Mouse (Mus musculus) kidney, embryonic 15.5 days (tissue): ENCODE measurements around the gene Lrrc8c. TPM values are rescaled to one million over a fixed set of nuclear protein-coding genes. Genes with fewer than 3 reads are reported as not detected.

Experiments used
- ATAC-seq: fragments of 200-750 bp; cut with Nextera tagmentation; replicated peaks from 2 replicates; pipeline ENCODE4 v1.8.0; 2017; ENCODE audit warnings: moderate TSS enrichment; ENCODE audit not compliant: low FRiP score
- H3K27ac ChIP-seq: fragments of 300-500 bp; sonication (generic); 2 replicates; pipeline ENCODE4 v1.5.1; 2015; ENCODE audit warnings: mild to moderate bottlenecking, inconsistent platforms
- H3K27me3 ChIP-seq: fragments of 300-500 bp; sonication (generic); 2 replicates; pipeline ENCODE4 v1.6.1; 2015; ENCODE audit warnings: inconsistent platforms
- H3K36me3 ChIP-seq: fragments of 300-500 bp; sonication (generic); 2 replicates; pipeline ENCODE4 v1.6.1; 2015; ENCODE audit warnings: inconsistent platforms
- H3K4me1 ChIP-seq: fragments of 300-500 bp; sonication (generic); 2 replicates; pipeline ENCODE4 v1.6.1; 2015; ENCODE audit warnings: inconsistent platforms
- H3K4me2 ChIP-seq: fragments of 300-500 bp; sonication (generic); 2 replicates; pipeline ENCODE4 v1.6.1; 2015; ENCODE audit warnings: moderate library complexity, mild to moderate bottlenecking, inconsistent platforms
- H3K4me3 ChIP-seq: fragments of 300-500 bp; sonication (generic); replicated peaks from 2 replicates; pipeline ENCODE4 v1.5.1; 2015; ENCODE audit warnings: mild to moderate bottlenecking, inconsistent platforms
- H3K9ac ChIP-seq: fragments of 300-500 bp; sonication (generic); 2 replicates; pipeline ENCODE4 v1.6.1; 2015; ENCODE audit warnings: mild to moderate bottlenecking, inconsistent platforms
- H3K9me3 ChIP-seq: fragments of 300-500 bp; sonication (generic); replicated peaks from 2 replicates; pipeline ENCODE4 v1.6.1; 2016; ENCODE audit warnings: inconsistent platforms
- WGBS: fragments of 180-500 bp; shearing (Covaris S2); methylation state at CpG from one replicate; pipeline ENCODE4 v1.1.7; 2015; ENCODE audit warnings: mixed read lengths; 5-methylcytosine and 5-hydroxymethylcytosine counted together
- polyA plus RNA-seq: library from polyadenylated mRNA; unstranded; fragments of >200 nt; fragmentation: Nextera tagmentation; extraction: Ambion mirVana; gene quantifications from 2 replicates; pipeline ENCODE4 v1.2.1, GENCODE M21; 2015

Gene Lrrc8c
- polyA plus RNA-seq, 1 experiment from 2014 or later, result 18.4 TPM

DNA sequence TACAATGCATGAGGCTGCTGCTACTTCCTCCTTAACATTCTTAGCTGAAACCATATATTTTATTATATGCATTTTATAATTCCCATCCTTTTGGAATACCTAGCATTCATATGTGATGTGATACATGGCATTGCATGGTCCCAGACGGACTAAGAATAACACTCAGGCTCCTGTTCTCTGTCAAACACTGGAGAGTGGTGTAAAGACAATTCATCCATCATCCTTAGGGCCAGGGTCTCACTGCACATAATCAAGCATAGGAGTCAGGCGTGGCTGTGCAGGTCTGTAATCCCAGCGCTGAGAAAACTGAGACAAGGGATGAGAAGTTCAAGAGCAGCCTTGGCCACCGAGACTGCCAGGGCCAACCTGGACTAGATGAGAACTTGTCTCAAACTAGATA is 69.5 kb downstream of the Lrrc8c start:
- H3K9me3 ChIP-seq, result no peaks in the 10 kb centered on the region
- no peak overlapping the region for H3K4me2 ChIP-seq
- 76% methylated on average over 4 of the region's 4 CpGs for WGBS
- H3K4me1 ChIP-seq, result peaks cover 17% of the 10 kb centered on the region
- no peaks in the 10 kb centered on the region for H3K27me3 ChIP-seq
- H3K4me3 ChIP-seq, result no peak overlapping the region
- no peaks in the 10 kb centered on the region for H3K36me3 ChIP-seq
- no peak overlapping the region for H3K27ac ChIP-seq
- H3K9ac ChIP-seq, result no peak overlapping the region
- ATAC-seq, result no peak

- Histone ChIP-seq H3K27me3 (no peaks in the 10 kb centered on the region), H3K4me2 (no peak overlapping the region), H3K36me3 (no peaks in the 10 kb centered on the region), H3K9me3 (no peaks in the 10 kb centered on the region), H3K4me1 (peaks cover 17% of the 10 kb centered on the region), H3K27ac (no peak overlapping the region), H3K9ac (no peak overlapping the region), H3K4me3 (no peak overlapping the region)
- WGBS, result 89% methylated on average over 3 of the region's 3 CpGs
- ATAC-seq, result no peak
Observed at GRCm38 (mm10) chr5:105589119-105589518, 69.9 kb downstream of the Lrrc8c start.

GRCm38 (mm10) chr5:105592396-105592795 is 73.2 kb downstream of the Lrrc8c start:
- Histone ChIP-seq H3K4me3 (no peak overlapping the region), H3K9ac (no peak overlapping the region), H3K27ac (no peak overlapping the region), H3K9me3 (no peaks in the 10 kb centered on the region), H3K4me2 (no peak overlapping the region), H3K4me1 (no peaks in the 10 kb centered on the region), H3K36me3 (no peaks in the 10 kb centered on the region), H3K27me3 (no peaks in the 10 kb centered on the region)
- WGBS, result 88% methylated on average over 4 of the region's 4 CpGs
- no peak for ATAC-seq

- H3K4me2 ChIP-seq, result no peak overlapping the region
- no peak overlapping the region for H3K9ac ChIP-seq
- no peaks in the 10 kb centered on the region for H3K4me1 ChIP-seq
- no peak overlapping the region for H3K27ac ChIP-seq
- no peaks in the 10 kb centered on the region for H3K9me3 ChIP-seq
- H3K27me3 ChIP-seq, result no peaks in the 10 kb centered on the region
- H3K36me3 ChIP-seq, result no peaks in the 10 kb centered on the region
- H3K4me3 ChIP-seq, result no peak overlapping the region
- WGBS, result 74% methylated on average over 9 of the region's 9 CpGs
- no peak for ATAC-seq
Observed at GRCm38 (mm10) chr5:105593630-105594029, 74.4 kb downstream of the Lrrc8c start.

DNA sequence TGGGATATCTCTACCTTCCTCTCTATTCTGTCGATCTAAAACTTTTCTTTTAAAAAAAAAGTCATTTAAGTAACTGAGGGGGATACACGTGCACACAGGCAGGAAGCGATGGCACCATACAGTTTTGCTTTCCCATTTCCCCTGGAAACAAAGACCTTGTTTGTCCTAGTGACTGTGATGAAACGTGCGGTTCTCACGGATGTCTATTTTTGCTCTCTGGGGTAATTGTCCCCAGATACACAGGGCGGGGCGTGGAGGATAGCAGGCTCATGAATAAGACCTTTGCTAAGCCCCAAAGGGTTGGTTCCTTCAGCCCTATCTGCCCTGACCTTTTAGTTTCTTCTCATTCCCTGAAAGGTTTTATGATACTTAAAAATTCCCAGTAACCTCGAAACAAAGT is 79.7 kb downstream of the Lrrc8c start:
- H3K4me3 ChIP-seq, result no peak overlapping the region
- no peak overlapping the region for H3K4me2 ChIP-seq
- H3K36me3 ChIP-seq, result no peaks in the 10 kb centered on the region
- no peak for ATAC-seq
- 0 out of 2 replicates have a peak overlapping the region, but pooled peaks have one; percentile 9 for H3K27ac ChIP-seq
- no peak overlapping the region for H3K9ac ChIP-seq
- no peaks in the 10 kb centered on the region for H3K27me3 ChIP-seq
- no peaks in the 10 kb centered on the region for H3K9me3 ChIP-seq
- 0 out of 2 replicates have a peak, but pooled peaks cover 3% of the 10 kb centered on the region for H3K4me1 ChIP-seq
- 78% methylated on average over 9 of the region's 9 CpGs for WGBS

DNA sequence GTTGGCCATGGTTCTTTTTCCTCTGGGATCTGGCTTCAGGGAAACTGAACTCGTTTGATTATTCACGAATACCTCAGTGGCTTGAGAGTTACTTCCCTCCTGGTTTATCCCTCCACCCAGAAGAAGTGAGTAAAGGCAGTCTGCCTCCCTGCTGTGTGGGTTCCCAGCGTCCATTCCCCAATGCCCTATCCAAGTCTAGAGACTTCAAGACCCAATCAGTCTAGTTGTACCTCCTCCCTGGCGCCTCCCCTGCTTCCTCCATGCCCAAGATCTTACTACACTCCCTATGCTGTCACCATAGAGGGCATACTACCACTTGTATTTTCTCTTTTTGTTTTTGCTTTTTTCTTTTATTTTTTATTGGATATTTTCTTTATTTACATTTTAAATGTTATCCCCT is 80.1 kb downstream of the Lrrc8c start:
- 63% methylated on average over 4 of the region's 4 CpGs for WGBS
- Histone ChIP-seq H3K9ac (no peak overlapping the region), H3K27me3 (no peaks in the 10 kb centered on the region), H3K27ac (0 out of 2 replicates have a peak overlapping the region, but pooled peaks have one; percentile 9), H3K9me3 (no peaks in the 10 kb centered on the region), H3K36me3 (no peaks in the 10 kb centered on the region), H3K4me3 (no peak overlapping the region), H3K4me1 (0 out of 2 replicates have a peak, but pooled peaks cover 3% of the 10 kb centered on the region), H3K4me2 (no peak overlapping the region)
- ATAC-seq, result no peak

GRCm38 (mm10) chr5:105600998-105601397 is 81.8 kb downstream of the Lrrc8c start:
- ATAC-seq, result no peak
- 81% methylated on average over 4 of the region's 5 CpGs for WGBS
- no peaks in the 10 kb centered on the region for H3K9me3 ChIP-seq
- H3K4me1 ChIP-seq, result 0 out of 2 replicates have a peak, but pooled peaks cover 3% of the 10 kb centered on the region
- no peak overlapping the region for H3K4me3 ChIP-seq
- H3K27me3 ChIP-seq, result no peaks in the 10 kb centered on the region
- no peak overlapping the region for H3K9ac ChIP-seq
- H3K27ac ChIP-seq, result no peak overlapping the region
- H3K36me3 ChIP-seq, result no peaks in the 10 kb centered on the region
- H3K4me2 ChIP-seq, result no peak overlapping the region

GRCm38 (mm10) chr5:105602585-105602984 is 83.4 kb downstream of the Lrrc8c start:
- Histone ChIP-seq H3K4me2 (no peak overlapping the region), H3K36me3 (peaks cover 13% of the 10 kb centered on the region), H3K4me3 (no peak overlapping the region), H3K27ac (no peak overlapping the region), H3K9me3 (no peaks in the 10 kb centered on the region), H3K4me1 (0 out of 2 replicates have a peak, but pooled peaks cover 3% of the 10 kb centered on the region), H3K27me3 (no peaks in the 10 kb centered on the region), H3K9ac (no peak overlapping the region)
- no peak for ATAC-seq
- WGBS, result 67% methylated on average over 9 of the region's 9 CpGs

- Histone ChIP-seq H3K36me3 (peaks cover 20% of the 10 kb centered on the region), H3K27ac (no peak overlapping the region), H3K4me1 (no peaks in the 10 kb centered on the region), H3K4me3 (no peak overlapping the region), H3K27me3 (no peaks in the 10 kb centered on the region), H3K9ac (no peak overlapping the region), H3K9me3 (no peaks in the 10 kb centered on the region), H3K4me2 (no peak overlapping the region)
- no peak for ATAC-seq
- WGBS, result 76% methylated on average over 9 of the region's 9 CpGs
Observed at GRCm38 (mm10) chr5:105605736-105606135, 86.5 kb downstream of the Lrrc8c start.

DNA sequence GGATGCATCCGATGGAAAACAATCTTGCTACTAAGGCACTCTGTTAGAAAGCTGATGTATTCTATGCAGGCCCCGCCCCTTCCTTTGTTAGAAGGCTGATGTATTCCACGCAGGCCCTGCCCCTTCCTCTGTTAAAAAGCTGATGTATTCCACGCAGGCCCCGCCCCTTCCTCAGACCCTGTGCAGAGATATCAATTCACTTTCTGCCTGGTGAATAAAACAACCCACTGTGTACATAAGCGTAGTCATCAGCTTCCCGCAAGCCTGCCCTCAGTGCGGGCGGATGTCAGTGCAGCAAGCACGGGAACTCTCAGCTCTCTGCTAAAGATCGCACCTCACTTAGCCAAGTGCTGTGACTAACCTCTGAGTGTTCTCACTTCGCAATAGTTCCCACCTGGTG is 90.5 kb downstream of the Lrrc8c start:
- 70% methylated on average over 12 of the region's 12 CpGs for WGBS
- no peak overlapping the region for H3K4me2 ChIP-seq
- peak; percentile 52; the same call in 1 of the 2 replicates for ATAC-seq
- peaks cover 20% of the 10 kb centered on the region for H3K36me3 ChIP-seq
- no peaks in the 10 kb centered on the region for H3K27me3 ChIP-seq
- no peak overlapping the region for H3K4me3 ChIP-seq
- no peak overlapping the region for H3K27ac ChIP-seq
- no peaks in the 10 kb centered on the region for H3K9me3 ChIP-seq
- H3K9ac ChIP-seq, result no peak overlapping the region
- 0 out of 2 replicates have a peak, but pooled peaks cover 3% of the 10 kb centered on the region for H3K4me1 ChIP-seq

- WGBS, result 55% methylated on average over 9 of the region's 9 CpGs
- no peaks in the 10 kb centered on the region for H3K27me3 ChIP-seq
- H3K4me2 ChIP-seq, result no peak overlapping the region
- no peak for ATAC-seq
- no peak overlapping the region for H3K4me3 ChIP-seq
- H3K27ac ChIP-seq, result no peak overlapping the region
- H3K36me3 ChIP-seq, result peaks cover 3% of the 10 kb centered on the region
- no peaks in the 10 kb centered on the region for H3K9me3 ChIP-seq
- H3K9ac ChIP-seq, result no peak overlapping the region
- 0 out of 2 replicates have a peak, but pooled peaks cover 3% of the 10 kb centered on the region for H3K4me1 ChIP-seq
Observed at GRCm38 (mm10) chr5:105613002-105613401, 93.8 kb downstream of the Lrrc8c start.

GRCm38 (mm10) chr5:105614000-105614399 is 94.8 kb downstream of the Lrrc8c start:
- Histone ChIP-seq H3K27ac (no peak overlapping the region), H3K27me3 (no peaks in the 10 kb centered on the region)

More at GRCm38 (mm10) chr5:105614000-105614399, 94.8 kb downstream of the Lrrc8c start:
- Histone ChIP-seq H3K4me3 (no peak overlapping the region), H3K9ac (no peak overlapping the region), H3K4me2 (no peak overlapping the region), H3K9me3 (no peaks in the 10 kb centered on the region), H3K4me1 (0 out of 2 replicates have a peak, but pooled peaks cover 3% of the 10 kb centered on the region), H3K36me3 (no peaks in the 10 kb centered on the region)
- ATAC-seq, result no peak
- 70% methylated on average over 5 of the region's 5 CpGs for WGBS
